Mouse (Mus musculus) midbrain, embryonic 15.5 days (tissue): ENCODE measurements at regions not wholly inside any gene's neighbourhood (a gene's known extent, or its start where the extent isn't known, plus 50 kb on each side); places are given as distances from the start of the nearest gene placed in this dataset.

Experiments
- ATAC-seq: fragments of 200-750 bp; cut with Nextera tagmentation; replicated peaks from 2 replicates; pipeline ENCODE4 v1.8.0; 2017; ENCODE audit warnings: moderate TSS enrichment
- H3K27ac ChIP-seq: fragments of 300-500 bp; sonication (generic); 2 replicates; pipeline ENCODE4 v1.5.1; 2015; ENCODE audit warnings: mild to moderate bottlenecking, inconsistent platforms
- H3K27me3 ChIP-seq: fragments of 300-500 bp; sonication (generic); replicated peaks from 2 replicates; pipeline ENCODE4 v1.6.1; 2015; ENCODE audit warnings: inconsistent platforms
- H3K36me3 ChIP-seq: fragments of 300-500 bp; sonication (generic); replicated peaks from 2 replicates; pipeline ENCODE4 v1.6.1; 2015; ENCODE audit warnings: inconsistent platforms
- H3K4me1 ChIP-seq: fragments of 300-500 bp; sonication (generic); 2 replicates; pipeline ENCODE4 v1.6.1; 2015; ENCODE audit warnings: inconsistent platforms
- H3K4me2 ChIP-seq: fragments of 300-500 bp; sonication (generic); 2 replicates; pipeline ENCODE4 v1.6.1; 2015; ENCODE audit warnings: inconsistent platforms, mild to moderate bottlenecking, moderate library complexity
- H3K4me3 ChIP-seq: fragments of 300-500 bp; sonication (generic); 2 replicates; pipeline ENCODE4 v1.5.1; 2015; ENCODE audit warnings: mild to moderate bottlenecking, inconsistent platforms
- H3K9ac ChIP-seq: fragments of 300-500 bp; sonication (generic); 2 replicates; pipeline ENCODE4 v1.6.1; 2015; ENCODE audit warnings: mild to moderate bottlenecking, inconsistent platforms
- H3K9me3 ChIP-seq: fragments of 300-500 bp; sonication (generic); 2 replicates; pipeline ENCODE4 v1.6.1; 2016; ENCODE audit warnings: inconsistent platforms
- whole genome bisulfite sequencing: fragments of 180-500 bp; shearing (Covaris S2); methylation state at CpG from one replicate; pipeline ENCODE4 v1.1.7; 2015; ENCODE audit warnings: mixed read lengths; 5-methylcytosine and 5-hydroxymethylcytosine counted together

- WGBS, result 80% methylated on average over 6 of the region's 6 CpGs
- Histone ChIP-seq H3K4me1 (peaks cover 10% of the 10 kb centered on the region), H3K27ac (no peak overlapping the region), H3K9me3 (no peaks in the 10 kb centered on the region), H3K36me3 (no peaks in the 10 kb centered on the region), H3K4me3 (no peak overlapping the region), H3K9ac (no peak overlapping the region), H3K4me2 (no peak overlapping the region), H3K27me3 (no peaks in the 10 kb centered on the region)
- ATAC-seq, result no peak
Measured at GRCm38 (mm10) chr4:125893139-125893538, 131.2 kb upstream of the Csf3r start.

- H3K4me1 ChIP-seq, result peaks cover 27% of the 10 kb centered on the region
- H3K9ac ChIP-seq, result no peak overlapping the region
- H3K4me3 ChIP-seq, result no peak overlapping the region
- H3K4me2 ChIP-seq, result no peak overlapping the region
- 78% methylated on average over 2 of the region's 2 CpGs for WGBS
- no peaks in the 10 kb centered on the region for H3K36me3 ChIP-seq
- H3K9me3 ChIP-seq, result no peaks in the 10 kb centered on the region
- 0 out of 2 replicates have a peak overlapping the region, but pooled peaks have one; percentile 12 for H3K27ac ChIP-seq
- ATAC-seq, result no peak
- H3K27me3 ChIP-seq, result no peaks in the 10 kb centered on the region
Measured at GRCm38 (mm10) chr4:125897707-125898106, 126.6 kb upstream of the Csf3r start.

DNA sequence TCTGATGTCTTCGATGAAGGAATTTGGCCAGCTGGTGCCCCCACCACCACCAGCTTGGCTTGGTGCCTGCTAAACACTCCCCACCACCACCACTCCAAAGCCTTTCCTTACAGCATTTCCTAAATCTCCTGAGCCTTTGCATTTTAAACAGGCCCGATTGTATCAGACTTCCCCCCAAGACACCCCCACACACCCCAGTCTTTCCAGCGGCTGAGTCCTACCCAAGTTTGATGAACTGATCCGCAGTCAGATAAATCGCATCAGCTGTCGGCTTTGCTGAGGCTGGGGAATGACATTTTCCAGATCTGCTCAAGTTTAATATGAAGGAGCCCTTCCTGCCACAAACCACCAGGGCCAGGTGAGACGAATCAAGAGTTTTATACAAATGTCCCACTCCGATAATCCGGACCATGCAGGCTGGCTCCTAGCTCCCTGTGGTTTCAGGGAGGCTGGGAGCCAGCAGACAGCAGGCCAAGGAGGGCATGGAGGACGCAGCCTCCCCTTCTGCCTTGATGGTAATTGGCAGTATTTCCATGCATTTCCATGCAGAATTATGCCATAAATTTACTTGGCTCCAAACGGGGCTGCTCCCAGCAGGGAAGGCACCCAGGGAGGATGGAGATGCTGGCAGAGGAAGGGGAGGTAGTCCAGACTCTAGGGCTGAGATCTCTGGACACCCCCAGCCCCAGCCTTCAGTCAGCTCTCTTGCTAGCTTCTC is 125.6 kb upstream of the Csf3r start:
- H3K27me3 ChIP-seq, result no peaks in the 10 kb centered on the region
- H3K27ac ChIP-seq, result peak overlapping the region; percentile 13; the same call in 1 of the 2 replicates

DNA sequence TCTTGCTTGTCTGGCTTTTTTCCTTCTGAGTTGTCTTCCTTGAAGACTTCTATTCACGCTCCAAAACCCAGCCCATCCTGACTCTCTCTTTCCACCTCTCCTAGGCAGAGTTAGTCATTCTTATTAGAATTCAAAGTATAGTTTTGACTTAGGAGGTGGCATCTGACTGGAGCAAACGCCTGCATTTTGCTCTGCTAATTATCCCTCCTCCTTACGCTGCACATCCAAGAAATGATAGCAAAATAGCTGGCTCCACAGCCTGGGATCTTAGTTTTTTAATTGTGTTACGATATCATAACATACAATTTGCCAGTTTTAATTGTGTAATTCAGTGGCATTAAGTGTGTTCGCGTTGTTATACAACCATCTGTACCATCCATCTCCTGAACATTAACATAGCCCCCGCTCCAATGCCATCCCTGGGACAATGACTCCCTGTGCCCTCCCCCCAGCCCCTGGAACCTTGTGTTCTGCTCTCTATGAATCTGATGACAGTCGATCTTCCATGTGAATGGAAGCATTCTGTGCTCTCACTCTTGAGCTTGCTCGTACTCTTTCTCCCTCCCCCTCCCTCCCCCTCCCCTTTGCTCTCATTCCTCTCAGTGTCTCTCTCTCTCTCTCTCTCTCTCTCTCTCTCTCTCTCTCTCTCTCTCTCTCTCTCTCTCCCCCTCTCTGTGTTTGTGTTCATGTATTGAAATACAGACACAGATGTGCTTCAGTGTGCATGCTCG is 122.6 kb upstream of the Csf3r start:
- H3K9ac ChIP-seq, result no peak overlapping the region
- no peak overlapping the region for H3K27ac ChIP-seq
- peaks cover 21% of the 10 kb centered on the region for H3K4me1 ChIP-seq
- H3K4me3 ChIP-seq, result no peak overlapping the region
- no peaks in the 10 kb centered on the region for H3K9me3 ChIP-seq
- H3K27me3 ChIP-seq, result no peaks in the 10 kb centered on the region
- no peak overlapping the region for H3K4me2 ChIP-seq
- no peak for ATAC-seq
- WGBS, result 67% methylated on average over 10 of the region's 10 CpGs
- H3K36me3 ChIP-seq, result no peaks in the 10 kb centered on the region

More for the DNA sequence above, 125.6 kb upstream of the Csf3r start:
- no peaks in the 10 kb centered on the region for H3K9me3 ChIP-seq
- 32% methylated on average over 11 of the region's 11 CpGs for WGBS
- no peak overlapping the region for H3K4me3 ChIP-seq
- H3K4me1 ChIP-seq, result peaks cover 27% of the 10 kb centered on the region
- no peak for ATAC-seq
- no peaks in the 10 kb centered on the region for H3K36me3 ChIP-seq
- no peak overlapping the region for H3K9ac ChIP-seq
- no peak overlapping the region for H3K4me2 ChIP-seq

DNA sequence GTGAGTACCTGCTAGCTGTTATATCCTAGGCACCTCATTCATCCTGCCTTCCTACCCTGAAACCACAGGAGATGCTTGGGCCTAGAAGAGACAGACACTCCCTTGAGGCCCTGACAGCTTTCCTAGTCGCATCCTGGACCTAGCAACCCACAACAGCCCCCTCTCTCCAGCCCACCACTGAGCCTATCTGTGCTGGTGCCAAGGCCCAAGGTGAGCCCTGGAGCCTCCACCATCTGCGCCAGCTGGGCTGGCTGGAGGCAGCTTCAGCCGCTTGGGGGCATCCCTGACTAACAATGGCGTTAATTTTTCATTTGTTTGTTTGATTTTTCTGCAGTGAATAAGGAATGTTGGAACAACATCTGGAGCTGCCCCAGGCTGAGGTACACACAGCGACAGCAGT is 118.1 kb upstream of the Csf3r start:
- WGBS, result 68% methylated on average over 5 of the region's 5 CpGs
- Histone ChIP-seq H3K36me3 (no peaks in the 10 kb centered on the region), H3K4me1 (0 out of 2 replicates have a peak, but pooled peaks cover 2% of the 10 kb centered on the region), H3K27me3 (no peaks in the 10 kb centered on the region), H3K27ac (no peak overlapping the region), H3K4me3 (no peak overlapping the region), H3K9ac (no peak overlapping the region), H3K4me2 (no peak overlapping the region), H3K9me3 (no peaks in the 10 kb centered on the region)
- no peak; the same call in 1 of the 2 replicates for ATAC-seq

DNA sequence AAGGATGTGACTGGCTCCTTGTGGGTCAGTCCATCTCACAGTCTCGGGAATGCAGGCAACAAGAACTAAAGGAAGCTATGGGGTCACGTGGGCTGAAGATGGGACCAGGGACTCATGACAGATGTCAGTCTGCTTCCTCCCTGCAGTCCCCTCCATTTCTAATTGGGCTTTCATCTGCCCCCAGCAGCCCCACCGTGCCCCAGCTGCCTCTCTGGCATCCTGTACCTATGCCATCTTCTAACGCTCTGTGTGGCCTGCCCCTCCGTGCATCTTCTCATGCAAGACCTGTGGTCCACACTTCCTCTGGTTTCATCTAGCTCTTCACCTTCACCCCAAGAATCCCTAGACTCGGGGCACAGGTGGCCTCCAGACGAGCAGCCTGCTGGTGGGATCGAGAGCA is 115.4 kb upstream of the Csf3r start:
- no peak overlapping the region for H3K27ac ChIP-seq
- H3K9ac ChIP-seq, result no peak overlapping the region
- peaks cover 12% of the 10 kb centered on the region; the same call in 1 of the 2 replicates for H3K4me1 ChIP-seq
- WGBS, result 87% methylated on average over 8 of the region's 8 CpGs
- ATAC-seq, result no peak
- H3K4me2 ChIP-seq, result no peak overlapping the region
- no peaks in the 10 kb centered on the region for H3K36me3 ChIP-seq
- H3K27me3 ChIP-seq, result 0 out of 2 replicates have a peak, but pooled peaks cover 5% of the 10 kb centered on the region
- no peak overlapping the region for H3K4me3 ChIP-seq
- no peaks in the 10 kb centered on the region for H3K9me3 ChIP-seq

- Histone ChIP-seq H3K27me3 (0 out of 2 replicates have a peak, but pooled peaks cover 5% of the 10 kb centered on the region), H3K9me3 (no peaks in the 10 kb centered on the region), H3K36me3 (no peaks in the 10 kb centered on the region), H3K4me1 (peaks cover 12% of the 10 kb centered on the region; the same call in 1 of the 2 replicates), H3K27ac (no peak overlapping the region), H3K9ac (no peak overlapping the region), H3K4me3 (no peak overlapping the region), H3K4me2 (no peak overlapping the region)
- 19% methylated on average over 24 of the region's 24 CpGs for WGBS
- no peak for ATAC-seq
Measured at GRCm38 (mm10) chr4:125911541-125912270, 112.6 kb upstream of the Csf3r start.

DNA sequence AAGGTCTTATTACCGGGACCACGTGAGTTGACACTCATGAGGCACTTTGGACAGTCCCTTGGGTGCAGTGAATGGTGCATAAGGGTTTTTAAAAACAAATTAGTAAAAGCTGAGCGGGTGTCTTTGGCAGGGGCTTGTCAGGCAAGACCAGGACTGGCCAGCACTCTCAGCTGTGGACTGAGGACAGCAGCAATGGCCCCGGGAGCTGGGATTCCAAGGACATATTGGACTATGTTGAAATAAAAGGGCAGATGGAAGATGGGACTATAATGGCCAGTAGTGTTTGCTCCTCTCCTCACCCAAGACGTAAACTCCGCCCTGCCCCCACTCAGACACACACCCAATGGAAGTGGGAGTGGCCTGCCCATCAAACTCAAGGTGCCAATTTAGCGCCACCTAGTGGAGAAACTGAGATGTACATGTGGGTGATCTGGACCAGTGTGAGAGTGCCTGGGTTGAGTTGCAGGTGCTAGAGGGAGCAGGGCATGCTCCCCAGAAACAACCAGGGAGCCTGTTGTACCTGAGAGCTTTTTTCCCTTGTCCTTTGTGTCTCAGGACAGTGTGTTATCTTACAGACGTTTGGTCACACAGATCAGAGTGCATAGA is 111.8 kb upstream of the Csf3r start:
- ATAC-seq, result 0 out of 2 replicates have a peak, but pooled peaks have one; percentile 12
- 18% methylated on average over 8 of the region's 8 CpGs for WGBS
- no peak overlapping the region for H3K27ac ChIP-seq

GRCm38 (mm10) chr4:125915166-125915565 is 109.2 kb upstream of the Csf3r start:
- Histone ChIP-seq H3K9ac (no peak overlapping the region), H3K27me3 (peaks cover 5% of the 10 kb centered on the region; the same call in 1 of the 2 replicates), H3K9me3 (no peaks in the 10 kb centered on the region), H3K4me3 (no peak overlapping the region), H3K4me2 (no peak overlapping the region), H3K4me1 (peaks cover 17% of the 10 kb centered on the region; the same call in 1 of the 2 replicates), H3K27ac (no peak overlapping the region), H3K36me3 (no peaks in the 10 kb centered on the region)
- ATAC-seq, result no peak
- WGBS, result 31% methylated on average over 8 of the region's 8 CpGs

More for the DNA sequence above, 111.8 kb upstream of the Csf3r start:
- Histone ChIP-seq H3K4me2 (no peak overlapping the region), H3K9ac (no peak overlapping the region), H3K27me3 (0 out of 2 replicates have a peak, but pooled peaks cover 5% of the 10 kb centered on the region), H3K36me3 (no peaks in the 10 kb centered on the region), H3K4me3 (no peak overlapping the region), H3K9me3 (no peaks in the 10 kb centered on the region), H3K4me1 (peaks cover 17% of the 10 kb centered on the region; the same call in 1 of the 2 replicates)

GRCm38 (mm10) chr4:125917210-125917609 is 107.1 kb upstream of the Csf3r start:
- Histone ChIP-seq H3K4me1 (peaks cover 26% of the 10 kb centered on the region), H3K9ac (no peak overlapping the region)

DNA sequence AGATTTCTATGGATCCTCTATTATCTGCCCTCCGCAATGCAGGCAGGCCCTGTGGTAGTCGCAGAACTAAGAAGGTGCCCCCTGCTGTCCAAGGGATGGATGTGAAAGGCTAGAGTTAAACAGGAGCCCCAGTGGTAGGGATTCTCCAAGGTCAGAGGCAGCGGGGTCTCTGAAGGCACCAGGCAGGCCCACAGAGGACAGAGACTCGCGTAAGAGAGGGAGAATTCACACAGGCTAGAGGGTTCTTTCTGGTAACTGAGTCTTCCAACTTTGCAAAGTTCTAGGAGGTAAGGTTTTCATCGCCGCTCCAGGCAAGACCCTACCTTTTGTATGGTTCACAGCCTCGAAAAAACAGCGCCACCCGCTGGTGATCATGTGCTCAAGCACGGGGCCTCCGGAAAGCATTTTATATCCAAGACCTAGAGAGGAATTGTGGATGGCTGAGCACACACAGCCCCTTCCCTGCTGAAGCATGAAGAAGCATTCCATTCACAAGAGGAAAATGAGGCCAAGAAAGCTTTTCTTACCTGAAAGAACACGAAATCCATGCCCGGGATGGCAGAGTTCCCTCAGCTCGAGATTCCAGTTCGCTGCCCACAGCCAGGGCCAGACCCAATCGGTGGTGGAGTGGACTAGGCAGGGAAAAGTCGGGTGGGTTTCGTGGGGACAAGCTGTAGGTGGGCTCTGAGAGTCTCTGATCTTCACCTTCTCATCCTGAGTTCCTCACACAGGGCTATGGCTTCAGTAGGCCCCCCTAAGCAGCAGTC is 102.6 kb upstream of the Csf3r start:
- Histone ChIP-seq H3K9ac (no peak overlapping the region), H3K27ac (no peak overlapping the region), H3K36me3 (no peaks in the 10 kb centered on the region), H3K4me1 (peaks cover 42% of the 10 kb centered on the region), H3K27me3 (no peaks in the 10 kb centered on the region; the same call in 1 of the 2 replicates), H3K4me2 (no peak overlapping the region), H3K9me3 (no peaks in the 10 kb centered on the region), H3K4me3 (no peak overlapping the region)
- no peak for ATAC-seq
- WGBS, result 5% methylated on average over 19 of the region's 19 CpGs

More at GRCm38 (mm10) chr4:125917210-125917609, 107.1 kb upstream of the Csf3r start:
- Histone ChIP-seq H3K9me3 (no peaks in the 10 kb centered on the region), H3K27ac (no peak overlapping the region), H3K36me3 (no peaks in the 10 kb centered on the region), H3K4me3 (no peak overlapping the region), H3K27me3 (peaks cover under 1% of the 10 kb centered on the region; the same call in 1 of the 2 replicates), H3K4me2 (no peak overlapping the region)
- 7% methylated on average over 6 of the region's 6 CpGs for WGBS
- ATAC-seq, result no peak
